In genomic region chr11:3201326-3202230, GRCm38 (mm10) we compare ENCODE assay signal across 8 mouse cellular contexts. TPM values are rescaled to one million over a fixed set of nuclear protein-coding genes. Genes with fewer than 3 reads are reported as not detected.
DNase-seq lines count a peak whose midpoint lies in the region; ATAC-seq lines count a peak whose summit lies in the region.

No protein-coding gene starts in this region.

- peak overlapping the region; percentile 33 for H3K4me2 ChIP-seq in heart, embryonic 16.5 days (ENCODE audit: low read depth, low read length)
- peak overlapping the region; percentile 37 for H3K4me2 ChIP-seq in liver, embryonic 11.5 days

- no peaks in the 10 kb centered on the region for H3K9me3 ChIP-seq in heart, embryonic 16.5 days (replicated peaks; ENCODE audit: control insufficient read depth, low read length)
- H3K9me3 ChIP-seq in liver, embryonic 11.5 days (ENCODE audit: control insufficient read depth, low read length) = no peaks in the 10 kb centered on the region

- WGBS in heart, embryonic 16.5 days = 6% methylated on average over 16 of the region's 16 CpGs
- WGBS in liver, embryonic 11.5 days = 8% methylated on average over 16 of the region's 16 CpGs

- no peak for ATAC-seq in heart, embryonic 16.5 days (replicated peaks; ENCODE audit: extremely low read depth, insufficient read depth, low FRiP score)
- ATAC-seq in liver, embryonic 11.5 days (replicated peaks; ENCODE audit: low FRiP score) = peak; percentile 0; the same call in 1 of the 2 replicates

- H3K4me3 ChIP-seq in heart, embryonic 16.5 days (ENCODE audit: low read length) = peak overlapping the region; percentile 49
- peak overlapping the region; percentile 53 for H3K4me3 ChIP-seq in liver, embryonic 11.5 days (ENCODE audit: low read depth, low read length)

- H3K4me1 ChIP-seq in heart, embryonic 16.5 days (ENCODE audit: control insufficient read depth, insufficient read depth, low read length) = no peaks in the 10 kb centered on the region
- peaks cover 5% of the 10 kb centered on the region; the same call in 1 of the 2 replicates for H3K4me1 ChIP-seq in liver, embryonic 11.5 days (replicated peaks; ENCODE audit: control insufficient read depth, insufficient read depth, low read length)

- H3K27ac ChIP-seq in heart, embryonic 16.5 days (ENCODE audit: low read length) = peak overlapping the region; percentile 1; the same call in 1 of the 2 replicates
- H3K27ac ChIP-seq in liver, embryonic 11.5 days (ENCODE audit: low read depth, low read length) = 0 out of 2 replicates have a peak overlapping the region, but pooled peaks have one; percentile 0

- H3K36me3 ChIP-seq in heart, embryonic 16.5 days (ENCODE audit: control insufficient read depth, insufficient read depth) = peaks cover 7% of the 10 kb centered on the region; the same call in 1 of the 2 replicates
- H3K36me3 ChIP-seq in liver, embryonic 11.5 days (ENCODE audit: control insufficient read depth, insufficient read depth, low read length) = peaks cover 19% of the 10 kb centered on the region

- peak overlapping the region; percentile 48 for H3K9ac ChIP-seq in heart, embryonic 16.5 days (ENCODE audit: low read length)
- peak overlapping the region; percentile 21 for H3K9ac ChIP-seq in liver, embryonic 11.5 days (ENCODE audit: low read depth, low read length)

- H3K27me3 ChIP-seq in heart, embryonic 16.5 days (ENCODE audit: control insufficient read depth, insufficient read depth, low read length) = no peaks in the 10 kb centered on the region
- H3K27me3 ChIP-seq in liver, embryonic 11.5 days (replicated peaks; ENCODE audit: control insufficient read depth, insufficient read depth, low read length) = no peaks in the 10 kb centered on the region

- peak; percentile 19 for DNase-seq in adrenal gland, postnatal 10 days
- DNase-seq in adrenal gland, adult 18-20 months (ENCODE audit: low spot score in 2 of 2) = no peak
- peak; percentile 18 for DNase-seq in A20 (ENCODE audit: low read depth, low spot score)
- peak; percentile 61 for DNase-seq in cerebellum, adult 9-11 months
- peak; percentile 42 for DNase-seq in liver, embryonic 11.5 days (ENCODE audit: low spot score)
- DNase-seq in neural tube, embryonic 10.5 days (ENCODE audit: extremely low spot score, low spot score) = peak; percentile 33
- DNase-seq in thymus, postnatal 25 days = no peak

RNA-seq across cellular contexts. Expression of gene Eif4enif1, which starts 0.6 kb away (rescaled TPM):
- total RNA-seq in adrenal gland, postnatal 10 days (2021) = 10 to 100 TPM; 56.2 to 57.8 TPM
- 10 to 100 TPM; 46.4 to 58.8 TPM for total RNA-seq in adrenal gland, adult 18-20 months (2021)
- polyA plus RNA-seq in heart, embryonic 16.5 days (2015; fragmentation: Nextera tagmentation; extraction: Ambion mirVana) = 29.2 and 31.9 TPM in 2 replicates
- polyA plus RNA-seq in liver, embryonic 11.5 days (2014; fragmentation: Nextera tagmentation; extraction: Ambion mirVana) = 58.3 and 61.3 TPM in 2 replicates

RNA-seq across cellular contexts. Expression of gene Sfi1, which starts 8.3 kb away (rescaled TPM):
- total RNA-seq in adrenal gland, postnatal 10 days (2021) = 10 to 100 TPM; 30.0 to 62.1 TPM
- total RNA-seq in adrenal gland, adult 18-20 months (2021) = 10 to 100 TPM; 42.5 to 53.7 TPM
- 12.0 and 12.1 TPM in 2 replicates for polyA plus RNA-seq in heart, embryonic 16.5 days (2015; fragmentation: Nextera tagmentation; extraction: Ambion mirVana)
- polyA plus RNA-seq in liver, embryonic 11.5 days (2014; fragmentation: Nextera tagmentation; extraction: Ambion mirVana) = 8.6 and 10.9 TPM in 2 replicates

Comparison
In these comparisons a context has a peak if more than half of its experiments do, and no peak if none do; other contexts are left out.
1. DNase-seq: peak in adrenal gland, postnatal 10 days (single experiment), A20 (single experiment), cerebellum, adult 9-11 months (single experiment), liver, embryonic 11.5 days (single experiment) and neural tube, embryonic 10.5 days (single experiment); none in adrenal gland, adult 18-20 months (0 of 2) and thymus, postnatal 25 days (single experiment).